Mouse (Mus musculus) liver, postnatal 0 days (tissue): Measurements from ENCODE around the gene BC030867.
A peak's percentile ranks its signal among the peaks of the same experiment; 100 is the strongest.

Experiments
- CTCF ChIP-seq: sonication (generic); IDR thresholded peaks from 2 replicates; pipeline ENCODE4 v1.5.1; 2016; ENCODE audit warnings: antibody characterized with exemption, low read depth
- EP300 ChIP-seq: IDR thresholded peaks from 2 replicates; pipeline ENCODE4 v1.6.1; 2016; ENCODE audit warnings: antibody characterized with exemption, low read depth, mild to moderate bottlenecking

GRCm38 (mm10) chr11:102223166-102223565, 25.5 kb upstream of the BC030867 start:
- peak; percentile 75 for TF ChIP-seq CTCF
- TF ChIP-seq EP300 = no peak
